Mouse (Mus musculus) myocyte (in vitro differentiated cells): Measurements from ENCODE around the gene Ttll1. TPM values are rescaled to one million over a fixed set of nuclear protein-coding genes. Genes with fewer than 3 reads are reported as not detected.

ENCODE experiments used
- H3K27me3 ChIP-seq: one replicate; pipeline ENCODE4 v1.6.1; 2011; ENCODE audit not compliant: control insufficient read depth, insufficient read depth, insufficient read length
- H3K36me3 ChIP-seq: one replicate; pipeline ENCODE4 v1.6.1; 2011; ENCODE audit not compliant: control insufficient read depth, insufficient read depth
- H3K4me2 ChIP-seq: one replicate; pipeline ENCODE4 v1.6.1; 2011; ENCODE audit warnings: low read depth, control low read depth
- H3K4me3 ChIP-seq: one replicate; pipeline ENCODE4 v1.5.1; 2011; ENCODE audit warnings: mild to moderate bottlenecking, control low read depth, moderate library complexity
- H3K79me2 ChIP-seq: one replicate; pipeline ENCODE4 v1.6.1; 2011; ENCODE audit not compliant: control insufficient read depth, insufficient read depth
- H3ac ChIP-seq: one replicate; pipeline ENCODE4 v1.6.1; 2011; ENCODE audit not compliant: control insufficient read depth, insufficient read length
- CEBPB ChIP-seq: IDR thresholded peaks from 2 replicates; pipeline ENCODE4 v1.6.1; 2011; ENCODE audit warnings: mild to moderate bottlenecking, moderate library complexity; ENCODE audit not compliant: poor library complexity, insufficient read depth, severe bottlenecking
- E2F4 ChIP-seq: IDR thresholded peaks from one replicate; pipeline ENCODE4 v1.6.1; 2011; ENCODE audit warnings: mild to moderate bottlenecking, control low read depth, moderate library complexity; ENCODE audit not compliant: insufficient read depth
- MAX ChIP-seq: IDR thresholded peaks from one replicate; pipeline ENCODE4 v1.6.1; 2011; ENCODE audit warnings: low read depth, mild to moderate bottlenecking, control low read depth
- MYOD1 ChIP-seq, 3 experiments: IDR thresholded peaks; one replicate each; pipeline ENCODE4 v1.6.1; 2011; ENCODE audit warnings: control low read depth in 2 of 3, low read depth in 2 of 3, mild to moderate bottlenecking in 2 of 3, moderate library complexity in 1 of 3; ENCODE audit not compliant: insufficient read length in 2 of 3, control insufficient read depth in 1 of 3
- MYOG ChIP-seq, 3 experiments: IDR thresholded peaks; one replicate each; pipeline ENCODE4 v1.6.1; 2011; ENCODE audit warnings: control low read depth in 2 of 3, low read depth in 2 of 3, mild to moderate bottlenecking in 2 of 3; ENCODE audit not compliant: insufficient read length in 2 of 3, control insufficient read depth in 1 of 3, insufficient read depth in 1 of 3
- POLR2A ChIP-seq: IDR thresholded peaks from one replicate; pipeline ENCODE4 v1.6.1; 2011; ENCODE audit warnings: low read depth, mild to moderate bottlenecking, control low read depth, moderate library complexity; ENCODE audit not compliant: insufficient read length
- POLR2AphosphoS2 ChIP-seq: IDR thresholded peaks from one replicate; pipeline ENCODE4 v1.6.1; 2011; ENCODE audit warnings: low read depth, control low read depth; ENCODE audit not compliant: insufficient read length
- REST ChIP-seq: IDR thresholded peaks from one replicate; pipeline ENCODE4 v1.6.1; 2011; ENCODE audit warnings: mild to moderate bottlenecking, control low read depth, moderate library complexity; ENCODE audit not compliant: insufficient read depth, insufficient read length
- SRF ChIP-seq: IDR thresholded peaks from one replicate; pipeline ENCODE4 v1.6.1; 2011; ENCODE audit warnings: low read depth; ENCODE audit not compliant: control insufficient read depth, insufficient read length
- TCF12 ChIP-seq: IDR thresholded peaks from one replicate; pipeline ENCODE4 v1.6.1; 2011; ENCODE audit warnings: mild to moderate bottlenecking, control low read depth; ENCODE audit not compliant: poor library complexity, insufficient read depth, severe bottlenecking
- TCF3 ChIP-seq: IDR thresholded peaks from one replicate; pipeline ENCODE4 v1.6.1; 2011; ENCODE audit warnings: low read depth, control low read depth; ENCODE audit not compliant: insufficient read length
- USF1 ChIP-seq: IDR thresholded peaks from one replicate; pipeline ENCODE4 v1.6.1; 2011; ENCODE audit warnings: low read depth, mild to moderate bottlenecking, control low read depth, moderate library complexity
- polyA plus RNA-seq: library from polyadenylated mRNA; unstranded; fragments of >200 nt; fragmentation: generic; extraction: Trizol; gene quantifications from one replicate; pipeline ENCODE4 v1.2.1, GENCODE M21; 2012; ENCODE audit warnings: missing spikeins

Ttll1 gene
- polyA plus RNA-seq, 1 experiment: 47.7 TPM

- no peak overlapping the region for H3K4me3 ChIP-seq
- no peaks in the 10 kb centered on the region for H3K79me2 ChIP-seq
- H3K27me3 ChIP-seq: peaks cover 26% of the 10 kb centered on the region
- H3K36me3 ChIP-seq: no peaks in the 10 kb centered on the region
- H3ac ChIP-seq: no peak overlapping the region
- TF ChIP-seq REST: no peak
- TF ChIP-seq USF1: no peak
- no peak for TF ChIP-seq POLR2AphosphoS2
- no peak for TF ChIP-seq MYOG (IDR thresholded peaks at IDR 0.05; ENCODE audit: control insufficient read depth in 1 of 3, insufficient read depth in 1 of 3, insufficient read length in 2 of 3, low read depth in 2 of 3)
- TF ChIP-seq TCF3: no peak
- TF ChIP-seq SRF: no peak
- no peak for TF ChIP-seq E2F4
- TF ChIP-seq TCF12: no peak
- TF ChIP-seq MAX: no peak
- TF ChIP-seq CEBPB: no peak
- no peak for TF ChIP-seq MYOD1 (IDR thresholded peaks at IDR 0.05; ENCODE audit: control insufficient read depth in 1 of 3, insufficient read length in 2 of 3, low read depth in 2 of 3)
- no peak overlapping the region for H3K4me2 ChIP-seq
Measured at GRCm38 (mm10) chr15:83530233-83530632, 19.5 kb upstream of the Ttll1 start.

- Histone ChIP-seq H3ac (no peak overlapping the region), H3K79me2 (no peaks in the 10 kb centered on the region), H3K4me2 (no peak overlapping the region), H3K36me3 (no peaks in the 10 kb centered on the region), H3K4me3 (no peak overlapping the region), H3K27me3 (peaks cover 26% of the 10 kb centered on the region)
- TF ChIP-seq USF1 (no peak), CEBPB (no peak), REST (no peak), TCF12 (no peak), MYOD1 (IDR thresholded peaks at IDR 0.05; ENCODE audit: control insufficient read depth in 1 of 3, insufficient read length in 2 of 3, low read depth in 2 of 3) (no peak), MAX (no peak), POLR2AphosphoS2 (no peak), SRF (no peak), POLR2A (no peak), TCF3 (no peak), E2F4 (no peak), MYOG (IDR thresholded peaks at IDR 0.05; ENCODE audit: control insufficient read depth in 1 of 3, insufficient read depth in 1 of 3, insufficient read length in 2 of 3, low read depth in 2 of 3) (no peak)
Measured at GRCm38 (mm10) chr15:83529765-83530164, 19.1 kb upstream of the Ttll1 start.

- no peak overlapping the region for H3ac ChIP-seq
- H3K27me3 ChIP-seq: peaks cover 26% of the 10 kb centered on the region
- H3K4me2 ChIP-seq: no peak overlapping the region
- no peaks in the 10 kb centered on the region for H3K79me2 ChIP-seq
- H3K4me3 ChIP-seq: no peak overlapping the region
- no peaks in the 10 kb centered on the region for H3K36me3 ChIP-seq
- TF ChIP-seq TCF3 (no peak), POLR2AphosphoS2 (no peak), SRF (no peak), E2F4 (no peak), REST (no peak), USF1 (no peak), MYOD1 (IDR thresholded peaks at IDR 0.05; ENCODE audit: control insufficient read depth in 1 of 3, insufficient read length in 2 of 3, low read depth in 2 of 3) (no peak), MAX (no peak), CEBPB (no peak), MYOG (IDR thresholded peaks at IDR 0.05; ENCODE audit: control insufficient read depth in 1 of 3, insufficient read depth in 1 of 3, insufficient read length in 2 of 3, low read depth in 2 of 3) (no peak), TCF12 (no peak), POLR2A (no peak)
Measured at GRCm38 (mm10) chr15:83528892-83529291, 18.2 kb upstream of the Ttll1 start.

GRCm38 (mm10) chr15:83527747-83528146 lies 17.1 kb upstream of the Ttll1 start:
- Histone ChIP-seq H3K79me2 (no peaks in the 10 kb centered on the region), H3K4me2 (no peak overlapping the region), H3ac (no peak overlapping the region), H3K27me3 (peaks cover 26% of the 10 kb centered on the region), H3K36me3 (no peaks in the 10 kb centered on the region), H3K4me3 (no peak overlapping the region)
- no peak for TF ChIP-seq REST
- no peak for TF ChIP-seq CEBPB
- no peak for TF ChIP-seq TCF12
- TF ChIP-seq TCF3: no peak
- no peak for TF ChIP-seq USF1
- TF ChIP-seq MYOD1 (IDR thresholded peaks at IDR 0.05; ENCODE audit: control insufficient read depth in 1 of 3, insufficient read length in 2 of 3, low read depth in 2 of 3): no peak
- no peak for TF ChIP-seq SRF
- no peak for TF ChIP-seq MAX
- no peak for TF ChIP-seq POLR2A
- TF ChIP-seq POLR2AphosphoS2: no peak
- TF ChIP-seq MYOG (IDR thresholded peaks at IDR 0.05; ENCODE audit: control insufficient read depth in 1 of 3, insufficient read depth in 1 of 3, insufficient read length in 2 of 3, low read depth in 2 of 3): no peak
- TF ChIP-seq E2F4: no peak

GRCm38 (mm10) chr15:83527092-83527437 lies 16.4 kb upstream of the Ttll1 start:
- Histone ChIP-seq H3ac (no peak overlapping the region), H3K27me3 (peaks cover 26% of the 10 kb centered on the region)

More at GRCm38 (mm10) chr15:83527092-83527437, 16.4 kb upstream of the Ttll1 start:
- Histone ChIP-seq H3K79me2 (no peaks in the 10 kb centered on the region), H3K4me2 (peak overlapping the region; percentile 99), H3K36me3 (no peaks in the 10 kb centered on the region), H3K4me3 (peak overlapping the region; percentile 23)
- TF ChIP-seq REST: no peak
- peak in 2 of 3 experiments; percentile 54 to 61 for TF ChIP-seq MYOD1 (IDR thresholded peaks at IDR 0.05; ENCODE audit: control insufficient read depth in 1 of 3, insufficient read length in 2 of 3, low read depth in 2 of 3)
- TF ChIP-seq MYOG (IDR thresholded peaks at IDR 0.05; ENCODE audit: control insufficient read depth in 1 of 3, insufficient read depth in 1 of 3, insufficient read length in 2 of 3, low read depth in 2 of 3): peak in 2 of 3 experiments; percentile 31 to 51
